Mouse (Mus musculus): Measurements from ENCODE around the gene B3gnt6.
"Not testable (repeated sequence)": the region's sequence is repeated elsewhere in the genome, so short reads cannot be mapped to it uniquely, and the experiment has no call there.

B3gnt6 gene

DNA sequence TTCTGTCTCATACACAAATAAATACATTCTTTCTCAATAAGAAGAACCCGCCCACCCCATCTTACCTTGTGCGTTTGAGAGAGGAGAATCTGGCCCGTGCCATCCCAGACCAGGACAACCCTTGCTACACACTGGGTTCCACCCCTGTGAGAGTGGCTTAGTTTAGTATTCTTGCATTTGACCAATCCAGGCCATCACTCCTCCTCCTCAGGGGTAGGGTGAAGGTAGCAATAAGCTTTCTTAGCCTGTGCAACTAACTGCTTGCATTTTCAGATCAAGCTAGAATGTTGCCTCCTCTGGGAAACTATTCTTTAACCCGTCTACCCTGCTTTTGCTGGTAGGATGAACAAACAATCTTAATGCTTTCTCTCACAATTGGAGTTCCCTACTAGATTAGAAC lies at the start of gene B3gnt6:
TSS of gene B3gnt6 (minus strand) at position 101 of the 400 bp plus-strand sequence.
- no peak for DNase-seq (ENCODE audit: low spot score)

- no peak for DNase-seq (ENCODE audit: low spot score)
Measured at GRCm38 (mm10) chr7:98236686-98237359, 37.5 kb upstream of the B3gnt6 start.

DNA sequence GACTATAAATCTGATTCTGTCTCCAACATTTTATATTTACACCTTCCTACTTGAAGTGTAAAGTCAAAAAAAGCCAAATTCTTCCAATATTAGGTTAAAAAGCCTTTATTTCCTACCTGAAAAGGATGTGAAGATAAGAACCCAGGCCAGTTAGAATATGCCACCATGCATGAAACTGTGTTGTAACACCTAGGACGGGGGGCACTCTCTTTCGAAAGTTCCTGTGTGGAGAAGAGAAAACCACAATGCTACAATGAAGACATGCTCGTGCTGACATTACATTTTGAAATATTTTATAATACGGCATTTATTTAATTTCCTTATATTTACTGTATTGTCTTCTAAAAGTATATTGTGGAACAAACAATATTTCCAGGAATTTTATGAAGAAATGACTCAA lies 24.5 kb upstream of the B3gnt6 start:
- no peak for DNase-seq (ENCODE audit: low spot score)

GRCm38 (mm10) chr7:98216713-98217112 lies 17.4 kb upstream of the B3gnt6 start:
- no peak for DNase-seq (ENCODE audit: low spot score)

- no peak for DNase-seq (ENCODE audit: low spot score)
Measured at GRCm38 (mm10) chr7:98202946-98203345, 3.7 kb upstream of the B3gnt6 start.

GRCm38 (mm10) chr7:98201493-98202028 lies 2.3 kb upstream of the B3gnt6 start:
- no peak for DNase-seq (ENCODE audit: low spot score)

DNA sequence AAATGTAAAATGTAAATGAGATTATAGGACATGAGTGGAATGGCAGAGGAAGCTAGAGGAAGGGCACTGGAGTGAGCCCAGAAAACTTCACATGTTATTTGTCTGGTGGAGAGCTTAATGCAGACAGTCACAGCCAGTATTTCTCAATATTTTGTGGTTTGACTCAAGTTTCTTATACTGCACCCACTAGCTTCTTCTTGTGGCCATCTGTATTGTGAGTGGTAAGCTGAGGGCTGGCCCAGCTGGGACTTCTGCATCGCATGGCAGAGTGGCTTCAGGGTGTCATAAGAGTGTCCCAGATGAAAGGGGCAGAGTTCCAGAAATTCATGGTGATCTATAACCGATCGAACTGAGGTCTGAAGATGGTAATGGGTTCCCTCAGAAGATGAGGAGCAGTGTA lies 1.1 kb upstream of the B3gnt6 start:
- no peak for DNase-seq (ENCODE audit: low spot score)

DNA sequence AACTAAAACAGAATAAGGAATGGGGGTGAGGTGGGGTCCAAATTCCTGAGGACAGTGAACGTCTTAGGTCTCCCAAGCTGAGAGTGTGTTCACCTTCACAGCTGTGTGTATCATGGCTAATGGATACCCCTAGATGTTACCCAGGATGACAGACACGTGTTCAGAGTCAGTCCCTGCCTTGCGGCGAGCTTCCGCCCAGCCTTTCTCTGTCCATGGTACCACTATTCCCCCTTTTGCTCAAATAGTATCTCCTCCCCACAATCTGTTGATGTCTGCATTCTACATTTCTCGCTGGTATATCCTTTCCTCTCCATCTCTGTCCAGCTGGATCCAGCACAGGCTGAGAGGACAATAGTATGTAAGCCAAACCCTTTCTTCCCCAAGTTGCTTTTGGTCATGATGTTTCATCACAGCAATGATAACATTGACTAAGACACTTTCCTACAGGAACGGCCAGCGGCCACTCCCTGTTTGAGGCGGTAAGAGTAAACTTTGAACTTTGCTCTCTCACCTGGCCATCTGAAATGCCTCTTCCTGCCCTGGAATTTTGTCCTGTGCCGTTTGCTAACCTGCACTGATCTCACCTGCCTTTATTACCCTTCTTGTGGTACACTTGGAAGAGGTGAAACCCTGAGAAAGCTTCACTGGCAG lies 4.0 kb downstream of the B3gnt6 start:
- no peak for DNase-seq (ENCODE audit: low spot score)

GRCm38 (mm10) chr7:98194026-98194792 lies 5.1 kb downstream of the B3gnt6 start:
- peak; percentile 42 for DNase-seq (ENCODE audit: low spot score)

GRCm38 (mm10) chr7:98193515-98194025 lies 5.7 kb downstream of the B3gnt6 start:
- DNase-seq (ENCODE audit: low spot score): no peak

- DNase-seq (ENCODE audit: low spot score): no peak
Measured at GRCm38 (mm10) chr7:98191571-98192250, 7.6 kb downstream of the B3gnt6 start.

DNA sequence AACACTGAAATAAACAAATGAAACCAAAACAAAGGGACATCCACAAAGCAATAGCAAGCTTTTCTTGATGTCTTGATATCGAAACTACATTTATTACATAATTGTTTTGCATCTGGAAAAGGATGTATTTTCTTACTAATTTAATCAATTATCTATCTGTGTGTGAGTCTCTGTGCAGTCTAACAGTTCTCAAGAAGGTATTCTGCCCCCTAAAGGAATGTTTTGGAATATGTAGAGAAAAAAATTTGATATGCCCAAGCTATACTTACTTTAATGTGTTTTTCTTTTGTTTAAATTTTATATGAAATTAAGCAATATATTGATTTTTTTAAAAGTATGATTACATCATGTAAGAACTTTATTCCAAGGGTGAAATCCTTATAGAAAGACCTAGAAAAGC lies 8.7 kb downstream of the B3gnt6 start:
- DNase-seq (ENCODE audit: low spot score): no peak

DNA sequence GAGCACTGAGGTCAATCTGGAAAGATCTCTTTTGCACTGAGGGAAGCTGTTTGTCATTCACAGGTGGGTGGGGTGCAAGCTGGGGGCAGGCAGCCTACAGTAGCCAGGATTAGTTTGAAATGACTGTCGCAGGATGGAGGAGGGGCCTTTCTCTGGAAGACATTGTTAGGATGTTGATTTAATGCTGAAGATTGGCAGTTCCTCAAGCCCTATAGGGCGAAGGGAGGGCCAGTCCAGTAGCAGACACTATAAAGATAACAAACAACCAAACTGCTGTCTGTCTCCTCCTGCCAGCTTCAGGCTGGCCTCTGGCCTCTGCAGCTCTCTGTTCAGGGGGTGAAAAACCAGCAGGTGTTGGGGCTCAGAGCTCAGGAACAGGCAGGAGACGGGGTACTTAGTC lies 9.5 kb downstream of the B3gnt6 start:
- DNase-seq (ENCODE audit: low spot score): no peak

DNA sequence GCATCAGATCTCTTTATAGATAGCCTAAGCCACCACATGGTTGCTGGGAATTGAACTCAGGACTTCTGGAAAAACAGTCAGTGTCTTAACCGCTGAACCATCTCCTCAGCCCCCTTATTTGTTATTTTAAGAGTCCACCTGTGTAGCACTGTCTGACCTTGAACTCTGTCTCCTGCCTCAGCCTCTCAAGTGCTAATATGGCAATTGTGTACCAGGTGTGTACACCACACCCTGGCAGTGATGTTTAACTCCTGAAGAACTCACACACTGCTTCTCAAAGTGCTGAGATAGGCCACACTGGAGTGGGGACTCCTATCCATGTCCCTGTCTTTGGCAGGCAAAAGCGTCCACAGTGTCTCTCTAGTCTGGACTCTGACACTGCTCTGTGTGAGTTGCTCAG lies 10.6 kb downstream of the B3gnt6 start:
- DNase-seq (ENCODE audit: low spot score): no peak

GRCm38 (mm10) chr7:98188238-98188637 lies 11.0 kb downstream of the B3gnt6 start:
- DNase-seq (ENCODE audit: low spot score): no peak

- DNase-seq (ENCODE audit: low spot score): not testable (repeated sequence)
Measured at GRCm38 (mm10) chr7:98187332-98187731, 11.9 kb downstream of the B3gnt6 start.

DNA sequence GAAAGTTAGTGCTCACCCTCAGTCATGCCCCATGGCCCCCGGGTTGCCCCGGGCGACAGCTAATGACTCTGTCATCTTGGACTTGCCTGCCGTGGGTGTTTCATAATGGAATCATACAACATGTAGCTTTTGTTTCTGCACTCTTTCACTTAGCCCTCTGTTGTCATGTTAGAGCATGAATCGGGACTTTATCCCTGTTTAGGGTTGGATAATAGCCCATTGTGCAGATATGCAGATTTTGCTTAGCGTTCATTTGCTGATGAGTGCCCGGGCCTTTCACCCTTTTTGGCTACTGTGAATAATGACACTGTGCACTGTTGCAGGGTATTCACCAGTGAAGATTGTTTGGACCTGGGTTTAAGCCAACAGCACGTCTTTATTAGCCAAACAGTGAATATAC lies 12.6 kb downstream of the B3gnt6 start:
- no peak for DNase-seq (ENCODE audit: low spot score)

DNA sequence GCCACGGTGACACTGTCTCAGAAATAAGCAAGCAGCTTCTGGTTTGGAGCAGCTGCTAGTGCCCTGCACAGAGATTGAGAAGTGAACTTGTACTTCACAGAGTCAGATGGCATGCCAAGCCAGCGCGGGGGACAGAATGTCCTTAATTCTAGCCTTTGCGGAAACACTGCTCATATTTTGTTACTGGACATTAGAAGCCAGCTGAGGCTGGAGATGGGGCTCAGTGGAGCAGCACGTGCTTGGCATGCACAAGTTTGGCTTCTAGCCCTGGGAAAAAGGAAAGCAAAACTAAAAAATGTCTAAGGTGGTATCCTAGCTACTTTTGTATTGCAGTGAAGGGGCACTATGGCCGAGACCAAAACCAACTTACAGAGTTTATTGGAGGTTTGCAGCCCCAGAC lies 14.0 kb downstream of the B3gnt6 start:
- DNase-seq (ENCODE audit: low spot score): peak; percentile 46

- no peak for DNase-seq (ENCODE audit: low spot score)
Measured at GRCm38 (mm10) chr7:98178560-98179231, 20.6 kb downstream of the B3gnt6 start.

DNA sequence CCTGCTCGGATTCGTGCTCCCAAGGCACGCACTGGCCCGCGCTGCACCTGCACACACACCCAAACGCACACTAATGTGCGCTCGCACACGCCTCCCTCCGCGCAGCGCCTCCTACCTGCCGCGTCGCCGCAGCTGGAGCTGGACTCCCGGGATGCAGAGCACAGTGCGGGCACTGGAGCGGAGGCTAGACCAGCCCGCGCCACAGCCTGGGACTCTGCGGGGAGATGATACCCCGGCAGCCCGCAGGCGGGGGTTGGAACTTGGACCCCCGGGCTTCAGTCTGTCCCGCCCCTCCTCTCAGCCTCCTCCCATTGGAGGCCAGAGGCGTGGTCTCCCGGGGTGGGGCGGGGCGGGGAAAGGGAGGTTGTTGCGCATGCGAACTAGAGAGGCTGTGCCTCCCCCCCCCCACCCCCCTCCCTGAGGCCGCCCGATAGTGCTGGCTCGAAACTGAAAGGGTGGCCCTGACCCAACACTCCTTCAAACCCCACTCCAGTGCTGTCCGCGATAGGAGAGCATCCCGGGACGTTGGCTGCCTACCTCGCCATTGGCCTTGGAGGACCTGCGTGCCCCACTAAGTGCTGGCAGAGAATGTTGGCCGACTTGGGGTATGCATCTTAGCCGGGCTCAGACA lies 21.2 kb downstream of the B3gnt6 start, which contains the start of gene Capn5:
TSS of gene Capn5 (minus strand) at position 346 of the 631 bp plus-strand sequence.
- peak; percentile 55 for DNase-seq (ENCODE audit: low spot score)

- DNase-seq (ENCODE audit: low spot score): no peak
Measured at GRCm38 (mm10) chr7:98177566-98177928, 21.7 kb downstream of the B3gnt6 start.
